Mouse (Mus musculus) testis, adult 2 months (tissue): ENCODE measurements around the gene Muc4.

Source experiments
- CTCF ChIP-seq: fragments of 200-500 bp; IDR thresholded peaks from 2 replicates; pipeline ENCODE4 v1.5.1; 2012; ENCODE audit warnings: low read depth, mild to moderate bottlenecking, inconsistent platforms, low read length, moderate library complexity; ENCODE audit not compliant: control insufficient read depth, insufficient read depth, insufficient replicate concordance
- POLR2A ChIP-seq: fragments of 200-500 bp; IDR thresholded peaks from 2 replicates; pipeline ENCODE4 v1.6.1; 2012; ENCODE audit warnings: low read depth, mild to moderate bottlenecking, inconsistent platforms, low read length, moderate library complexity; ENCODE audit not compliant: control insufficient read depth

GRCm38 (mm10) chr16:32712202-32712601 is 23.5 kb upstream of the Muc4 start:
- TF ChIP-seq CTCF = no peak
- no peak for TF ChIP-seq POLR2A
